Mouse (Mus musculus): ENCODE data around the gene P4hb.

DNA sequence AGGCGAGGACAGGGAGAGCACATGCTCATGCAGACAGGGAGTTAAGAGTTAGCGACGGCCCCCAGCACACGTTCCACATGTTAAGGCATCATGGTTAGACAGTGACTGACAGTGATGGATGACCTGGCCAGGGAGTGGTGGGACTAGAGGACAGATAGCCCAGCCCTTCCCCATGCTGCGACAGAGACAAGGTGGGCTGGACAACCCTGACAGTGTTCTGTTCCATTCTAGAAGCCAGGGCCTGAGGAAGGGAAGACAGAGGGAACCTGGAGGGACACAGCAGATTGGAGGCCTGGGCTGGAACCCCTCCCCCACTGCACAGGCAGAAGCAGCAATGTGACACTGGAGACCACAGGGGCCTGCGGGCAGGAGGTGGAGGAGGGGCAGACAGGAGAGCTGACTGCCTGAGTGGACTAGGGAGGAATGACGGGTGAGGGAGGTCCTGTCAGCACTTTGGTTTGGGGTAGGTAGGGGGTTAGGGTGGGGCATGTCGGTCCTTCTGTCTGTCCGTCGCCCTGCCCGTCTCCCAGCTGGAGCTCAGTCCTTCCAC lies 5.7 kb upstream of the P4hb start:
- TF ChIP-seq GATA1 (IDR thresholded peaks at IDR 0.05; ENCODE audit: borderline replicate concordance, low read length) = no peak
- TF ChIP-seq FLI1 (IDR thresholded peaks at IDR 0.05; ENCODE audit: low read length) = no peak

Data from megakaryocyte, embryonic 14.5 days (primary cell).